Mouse (Mus musculus): ENCODE data around the gene Casp6.

DNA sequence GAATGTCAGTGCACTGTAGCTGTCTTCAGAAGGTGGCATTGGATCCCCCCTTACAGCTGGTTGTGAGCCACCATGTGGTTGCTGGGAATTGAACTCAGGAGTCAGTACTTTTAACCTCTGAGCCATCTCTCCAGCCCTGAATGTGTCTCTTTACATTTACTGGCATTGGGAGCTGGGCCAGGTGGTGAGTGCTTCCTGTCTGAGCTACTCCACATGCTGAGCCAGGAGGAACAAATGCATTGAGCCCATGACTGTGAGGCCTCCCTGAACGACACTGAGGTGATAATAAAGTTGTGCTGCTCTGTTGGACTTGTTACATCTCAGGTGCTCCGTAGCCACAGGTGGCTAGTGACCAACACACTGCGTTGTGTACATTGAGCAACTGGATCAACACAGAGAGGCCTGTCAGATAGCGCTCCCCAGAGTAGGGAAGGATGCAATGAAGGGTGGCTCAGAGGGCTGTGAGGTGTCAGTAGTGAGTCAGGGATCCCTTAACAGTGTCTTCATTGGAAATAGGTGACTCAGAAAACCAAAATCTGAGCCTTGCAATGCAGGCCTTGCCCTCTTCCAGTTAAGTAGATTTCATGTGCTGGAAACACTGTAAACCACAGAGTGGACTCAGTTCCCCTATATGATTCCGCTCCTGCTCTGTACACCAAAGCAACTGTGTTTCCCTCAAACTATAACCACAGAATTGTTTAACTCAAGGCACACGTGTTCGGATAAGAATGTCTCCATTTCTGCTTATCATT is 3.3 kb downstream of the Casp6 start:
- TF ChIP-seq CTCF (IDR thresholded peaks at IDR 0.05; ENCODE audit: borderline replicate concordance, extremely low read depth, insufficient read depth, insufficient read length) (no peak), POLR2A (IDR thresholded peaks at IDR 0.05; ENCODE audit: borderline replicate concordance, extremely low read depth, insufficient read depth, insufficient read length, poor library complexity, severe bottlenecking) (no peak)

Data from brain, embryonic 14.5 days (tissue).